Mouse (Mus musculus) olfactory bulb, adult 2 months (tissue): ENCODE results near the gene Zscan5b.

Experiments
- CTCF ChIP-seq: fragments of 200-500 bp; IDR thresholded peaks from 2 replicates; pipeline ENCODE4 v1.5.1; 2012; ENCODE audit warnings: low read depth, mild to moderate bottlenecking, low read length, moderate library complexity; ENCODE audit not compliant: insufficient read depth
- POLR2A ChIP-seq: fragments of 200-500 bp; IDR thresholded peaks from 2 replicates; pipeline ENCODE4 v1.6.1; 2012; ENCODE audit warnings: mild to moderate bottlenecking, low read depth, low read length, moderate library complexity; ENCODE audit not compliant: insufficient read depth

GRCm38 (mm10) chr7:6195777-6196176 is 26.3 kb upstream of the Zscan5b start:
- TF ChIP-seq CTCF (no peak), POLR2A (no peak)
